Mouse (Mus musculus) liver, adult (tissue): ENCODE measurements around the gene Wdr11.

Source experiments
- GATA4 ChIP-seq: IDR thresholded peaks from 2 replicates; pipeline ENCODE4 v1.6.1; 2014; ENCODE audit warnings: mild to moderate bottlenecking, low read length; ENCODE audit not compliant: insufficient replicate concordance

Wdr11 gene

GRCm38 (mm10) chr7:129665921-129666320, 74.3 kb downstream of the Wdr11 start:
- no peak for TF ChIP-seq GATA4

- no peak for TF ChIP-seq GATA4
These were observed 74.9 kb downstream of the Wdr11 start for GRCm38 (mm10) chr7:129666526-129666925.

GRCm38 (mm10) chr7:129670280-129670679, 78.6 kb downstream of the Wdr11 start:
- TF ChIP-seq GATA4 = no peak

- TF ChIP-seq GATA4 = no peak
These were observed 80.3 kb downstream of the Wdr11 start for GRCm38 (mm10) chr7:129671675-129672651.

- no peak for TF ChIP-seq GATA4
These were observed 82.1 kb downstream of the Wdr11 start for GRCm38 (mm10) chr7:129673776-129674175.

GRCm38 (mm10) chr7:129674558-129674957, 82.9 kb downstream of the Wdr11 start:
- no peak for TF ChIP-seq GATA4

GRCm38 (mm10) chr7:129675852-129676251, 84.2 kb downstream of the Wdr11 start:
- TF ChIP-seq GATA4 = no peak

GRCm38 (mm10) chr7:129677141-129677540, 85.5 kb downstream of the Wdr11 start:
- no peak for TF ChIP-seq GATA4

GRCm38 (mm10) chr7:129678431-129678830, 86.8 kb downstream of the Wdr11 start:
- no peak for TF ChIP-seq GATA4

GRCm38 (mm10) chr7:129678972-129679371, 87.3 kb downstream of the Wdr11 start:
- no peak for TF ChIP-seq GATA4

- TF ChIP-seq GATA4 = no peak
These were observed 89.0 kb downstream of the Wdr11 start for GRCm38 (mm10) chr7:129680534-129681210.

GRCm38 (mm10) chr7:129682525-129682924, 90.9 kb downstream of the Wdr11 start:
- TF ChIP-seq GATA4 = no peak

- TF ChIP-seq GATA4 = no peak
These were observed 93.7 kb downstream of the Wdr11 start for GRCm38 (mm10) chr7:129685326-129685725.
